Mouse (Mus musculus) layer of hippocampus, adult 2 months (tissue): Measurements from ENCODE around the gene Aff1. TPM values are rescaled to one million over a fixed set of nuclear protein-coding genes. Genes with fewer than 3 reads are reported as not detected.

ENCODE experiments used
- DNase-seq, 2 experiments: peaks; one replicate each; pipeline ENCODE4 v3.0.0; 2022; ENCODE audit warnings: low spot score in 2 of 2
- H3K27ac ChIP-seq: fragments of 200-600 bp; 2 replicates; pipeline ENCODE4 v1.8.1; 2022
- H3K4me3 ChIP-seq: fragments of 200-600 bp; 2 replicates; pipeline ENCODE4 v1.8.1; 2022; ENCODE audit warnings: mild to moderate bottlenecking
- CTCF ChIP-seq: fragments of 200-600 bp; conservative IDR thresholded peaks from 2 replicates; pipeline ENCODE4 v1.8.1; 2022; ENCODE audit warnings: antibody characterized with exemption, mild to moderate bottlenecking, moderate library complexity
- total RNA-seq, 2 experiments: library from RNA; stranded (reverse); gene quantifications; 2 replicates each; pipeline ENCODE4 v1.2.3; 2021

Gene Aff1
- total RNA-seq, 2 experiments from 2014 or later: 18.0 to 21.3 TPM

- no peak for DNase-seq
- no peak for TF ChIP-seq CTCF
- no peak overlapping the region for H3K27ac ChIP-seq
- H3K4me3 ChIP-seq: no peak overlapping the region
Measured at GRCm38 (mm10) chr5:103700661-103701060, 8.5 kb downstream of the Aff1 start.

GRCm38 (mm10) chr5:103701466-103701865 lies 9.3 kb downstream of the Aff1 start:
- Histone ChIP-seq H3K4me3 (no peak overlapping the region), H3K27ac (no peak overlapping the region)
- peak; percentile 56 for TF ChIP-seq CTCF
- no peak for DNase-seq

- DNase-seq: no peak
- H3K4me3 ChIP-seq: no peak overlapping the region
- no peak for TF ChIP-seq CTCF
- H3K27ac ChIP-seq: no peak overlapping the region
Measured at GRCm38 (mm10) chr5:103702527-103702926, 10.4 kb downstream of the Aff1 start.

- TF ChIP-seq CTCF: no peak
- Histone ChIP-seq H3K4me3 (no peak overlapping the region), H3K27ac (no peak overlapping the region)
- no peak for DNase-seq
Measured at GRCm38 (mm10) chr5:103705331-103705730, 13.2 kb downstream of the Aff1 start.

GRCm38 (mm10) chr5:103705874-103706273 lies 13.7 kb downstream of the Aff1 start:
- no peak overlapping the region for H3K27ac ChIP-seq
- DNase-seq: no peak
- H3K4me3 ChIP-seq: no peak overlapping the region
- no peak for TF ChIP-seq CTCF

GRCm38 (mm10) chr5:103709044-103709443 lies 16.9 kb downstream of the Aff1 start:
- no peak for TF ChIP-seq CTCF
- H3K4me3 ChIP-seq: no peak overlapping the region
- no peak overlapping the region for H3K27ac ChIP-seq
- DNase-seq: no peak

- no peak overlapping the region for H3K27ac ChIP-seq
- TF ChIP-seq CTCF: no peak
- DNase-seq: no peak
- no peak overlapping the region for H3K4me3 ChIP-seq
Measured at GRCm38 (mm10) chr5:103711886-103712285, 19.7 kb downstream of the Aff1 start.

- Histone ChIP-seq H3K27ac (no peak overlapping the region), H3K4me3 (no peak overlapping the region)
- TF ChIP-seq CTCF: no peak
- no peak for DNase-seq
Measured at GRCm38 (mm10) chr5:103713422-103713821, 21.2 kb downstream of the Aff1 start.

GRCm38 (mm10) chr5:103714943-103715342 lies 22.8 kb downstream of the Aff1 start:
- DNase-seq: no peak
- Histone ChIP-seq H3K4me3 (no peak overlapping the region), H3K27ac (no peak overlapping the region)
- TF ChIP-seq CTCF: no peak

GRCm38 (mm10) chr5:103716824-103717342 lies 24.7 kb downstream of the Aff1 start:
- TF ChIP-seq CTCF: no peak
- DNase-seq: no peak
- H3K4me3 ChIP-seq: no peak overlapping the region
- no peak overlapping the region for H3K27ac ChIP-seq

- no peak overlapping the region for H3K4me3 ChIP-seq
- no peak for TF ChIP-seq CTCF
- no peak for DNase-seq
- H3K27ac ChIP-seq: no peak overlapping the region
Measured at GRCm38 (mm10) chr5:103719131-103719530, 27.0 kb downstream of the Aff1 start.

GRCm38 (mm10) chr5:103719851-103720250 lies 27.7 kb downstream of the Aff1 start:
- Histone ChIP-seq H3K27ac (no peak overlapping the region), H3K4me3 (no peak overlapping the region)
- no peak for TF ChIP-seq CTCF
- DNase-seq: no peak

- no peak for DNase-seq
- H3K4me3 ChIP-seq: no peak overlapping the region
- H3K27ac ChIP-seq: no peak overlapping the region
- TF ChIP-seq CTCF: no peak
Measured at GRCm38 (mm10) chr5:103720967-103721366, 28.8 kb downstream of the Aff1 start.

GRCm38 (mm10) chr5:103721490-103721889 lies 29.3 kb downstream of the Aff1 start:
- DNase-seq: no peak
- TF ChIP-seq CTCF: no peak
- Histone ChIP-seq H3K27ac (no peak overlapping the region), H3K4me3 (no peak overlapping the region)

GRCm38 (mm10) chr5:103722721-103723120 lies 30.5 kb downstream of the Aff1 start:
- no peak for TF ChIP-seq CTCF
- DNase-seq: no peak
- Histone ChIP-seq H3K4me3 (no peak overlapping the region), H3K27ac (no peak overlapping the region)
